Mouse (Mus musculus) ES-Bruce4 (cell line): ENCODE data around the gene Psmg1.

Experiments used
- CTCF ChIP-seq: IDR thresholded peaks from one replicate; pipeline ENCODE4 v1.8.1; 2011; ENCODE audit warnings: low read depth, low read length
- EP300 ChIP-seq: IDR thresholded peaks from 2 replicates; pipeline ENCODE4 v1.6.1; 2011; ENCODE audit warnings: low read depth, low read length; ENCODE audit not compliant: insufficient read depth

- no peak for TF ChIP-seq CTCF
- peak; percentile 13; the same call in 1 of the 2 replicates for TF ChIP-seq EP300
These were observed at the start of gene Psmg1 for GRCm38 (mm10) chr16:95990462-95991121.
